Mouse (Mus musculus): ENCODE data around the gene Pde3a.

DNA sequence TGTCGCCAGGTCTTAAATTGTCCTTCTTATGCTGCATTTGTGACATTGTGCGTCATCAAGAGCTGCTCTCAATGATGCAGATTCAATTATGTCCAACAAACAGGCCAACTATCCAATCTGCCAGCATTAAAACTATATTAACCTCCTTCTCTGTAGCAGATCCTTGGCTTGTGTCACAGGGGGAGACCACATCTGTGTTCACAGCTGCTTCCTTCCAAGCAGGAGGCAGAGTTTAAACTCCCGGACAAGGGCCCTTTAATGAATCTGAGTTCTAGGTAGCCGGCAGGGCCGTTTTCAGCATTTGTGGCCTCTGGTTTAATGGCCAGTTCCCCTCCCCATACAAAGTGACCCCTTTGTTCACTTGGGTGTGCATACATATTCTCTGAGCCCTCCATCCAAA lies 118.0 kb downstream of the Pde3a start:
- TF ChIP-seq CTCF (IDR thresholded peaks at IDR 0.05; ENCODE audit: low read depth) (no peak), EP300 (optimal IDR thresholded peaks at IDR 0.05) (no peak)

All from stomach, postnatal 0 days (tissue).